Mouse (Mus musculus): Measurements from ENCODE around the gene Arntl2. TPM values are rescaled to one million over a fixed set of nuclear protein-coding genes. Genes with fewer than 3 reads are reported as not detected.

Arntl2 gene
- polyA plus RNA-seq, 1 experiment from 2014 or later: 6.2 TPM

DNA sequence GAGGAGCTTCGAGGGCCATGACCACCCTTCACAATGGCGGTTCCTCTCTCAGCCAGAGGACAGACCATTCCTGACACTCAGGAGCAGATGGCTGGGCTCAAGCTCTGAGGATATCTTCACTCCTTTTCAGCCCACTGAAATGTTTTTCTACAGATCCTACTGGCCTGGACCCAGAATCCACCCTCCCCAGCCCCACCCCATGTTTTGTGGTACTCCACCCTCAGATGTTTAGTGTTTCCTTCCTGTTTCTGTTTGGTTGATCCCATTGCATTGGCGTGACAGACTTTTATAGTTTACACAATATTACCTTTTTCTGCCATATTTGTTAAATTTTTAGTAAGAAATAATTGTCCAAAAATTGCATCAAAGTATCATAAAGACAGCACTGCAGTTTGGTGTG, 38.5 kb downstream of the Arntl2 start:
- Histone ChIP-seq H3K4me3 (ENCODE audit: low read depth, low read length) (no peak overlapping the region), H3K4me1 (ENCODE audit: insufficient read depth) (no peaks in the 10 kb centered on the region), H3K4me2 (no peak overlapping the region), H3K27ac (ENCODE audit: low read depth) (no peak overlapping the region), H3K36me3 (ENCODE audit: insufficient read depth) (0 out of 2 replicates have a peak, but pooled peaks cover 7% of the 10 kb centered on the region), H3K9me3 (ENCODE audit: low read depth, low read length) (no peaks in the 10 kb centered on the region), H3K27me3 (ENCODE audit: insufficient read depth, low read length) (no peaks in the 10 kb centered on the region), H3K9ac (no peak overlapping the region)
- ATAC-seq (ENCODE audit: insufficient read depth) (peak; percentile 2; the same call in 1 of the 2 replicates), DNase-seq (no peak)
- 63% methylated on average over 3 of the region's 3 CpGs for WGBS
- no peak for TF ChIP-seq CTCF (IDR thresholded peaks at IDR 0.05; ENCODE audit: low read depth)

DNA sequence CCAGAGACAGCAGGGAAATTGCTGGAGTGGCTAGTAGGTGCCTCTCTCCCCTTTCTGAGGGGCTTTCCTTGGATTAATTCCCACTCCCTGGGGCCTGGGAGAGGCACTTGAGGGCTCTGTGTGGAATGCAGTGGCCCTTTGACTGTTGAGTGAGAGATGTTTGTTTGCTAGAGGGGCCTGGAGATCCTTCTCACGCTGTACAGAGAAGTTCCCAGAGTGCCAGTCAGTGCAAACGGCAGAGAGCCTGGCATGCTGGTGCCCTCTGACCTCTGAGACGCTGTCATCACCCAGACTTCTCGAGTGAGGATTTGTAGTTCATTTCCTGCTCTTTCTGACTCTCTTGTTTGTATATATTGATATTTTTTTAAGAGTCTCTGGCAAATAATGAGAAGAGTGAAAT, 39.9 kb downstream of the Arntl2 start:
- peak overlapping the region; percentile 54; the same call in 1 of the 2 replicates for H3K27ac ChIP-seq (ENCODE audit: low read depth)
- ATAC-seq (ENCODE audit: insufficient read depth): peak; percentile 61; the same call in 1 of the 2 replicates
- no peak overlapping the region for H3K9ac ChIP-seq
- WGBS: 4% methylated on average over 4 of the region's 4 CpGs
- 0 out of 2 replicates have a peak, but pooled peaks cover 7% of the 10 kb centered on the region for H3K36me3 ChIP-seq (ENCODE audit: insufficient read depth)
- no peak overlapping the region for H3K4me2 ChIP-seq
- no peaks in the 10 kb centered on the region for H3K27me3 ChIP-seq (ENCODE audit: insufficient read depth, low read length)
- H3K4me1 ChIP-seq (ENCODE audit: insufficient read depth): no peaks in the 10 kb centered on the region
- H3K4me3 ChIP-seq (ENCODE audit: low read depth, low read length): no peak overlapping the region
- no peaks in the 10 kb centered on the region for H3K9me3 ChIP-seq (ENCODE audit: low read depth, low read length)
- DNase-seq: peak; percentile 44
- no peak for TF ChIP-seq CTCF (IDR thresholded peaks at IDR 0.05; ENCODE audit: low read depth)

DNA sequence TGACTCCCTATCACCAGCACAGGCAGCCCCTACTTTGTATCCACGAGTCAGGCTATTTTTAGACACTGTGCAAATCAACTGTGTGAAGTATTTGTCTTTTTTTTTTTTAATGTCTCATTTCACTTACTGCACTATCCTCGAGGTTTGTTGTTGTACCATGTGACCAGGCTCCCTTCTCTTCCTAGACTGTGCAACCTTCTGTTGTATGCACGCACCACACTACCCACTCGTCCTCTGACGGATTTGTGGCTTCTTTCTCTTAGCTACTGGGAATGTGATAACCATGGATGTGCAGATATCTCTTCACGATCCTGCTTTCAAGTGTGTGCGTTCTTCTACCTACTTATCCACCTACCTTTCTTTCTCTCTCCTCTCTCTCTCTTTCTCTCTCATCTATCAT, 41.5 kb downstream of the Arntl2 start:
- DNase-seq: no peak
- H3K4me1 ChIP-seq (ENCODE audit: insufficient read depth): no peaks in the 10 kb centered on the region
- no peak for TF ChIP-seq CTCF (IDR thresholded peaks at IDR 0.05; ENCODE audit: low read depth)
- WGBS: 61% methylated on average over 7 of the region's 7 CpGs
- no peak overlapping the region for H3K4me2 ChIP-seq
- no peaks in the 10 kb centered on the region for H3K9me3 ChIP-seq (ENCODE audit: low read depth, low read length)
- H3K27me3 ChIP-seq (ENCODE audit: insufficient read depth, low read length): no peaks in the 10 kb centered on the region
- no peak for ATAC-seq (ENCODE audit: insufficient read depth)
- H3K4me3 ChIP-seq (ENCODE audit: low read depth, low read length): no peak overlapping the region
- H3K27ac ChIP-seq (ENCODE audit: low read depth): no peak overlapping the region
- no peaks in the 10 kb centered on the region for H3K36me3 ChIP-seq (ENCODE audit: insufficient read depth)
- no peak overlapping the region for H3K9ac ChIP-seq

DNA sequence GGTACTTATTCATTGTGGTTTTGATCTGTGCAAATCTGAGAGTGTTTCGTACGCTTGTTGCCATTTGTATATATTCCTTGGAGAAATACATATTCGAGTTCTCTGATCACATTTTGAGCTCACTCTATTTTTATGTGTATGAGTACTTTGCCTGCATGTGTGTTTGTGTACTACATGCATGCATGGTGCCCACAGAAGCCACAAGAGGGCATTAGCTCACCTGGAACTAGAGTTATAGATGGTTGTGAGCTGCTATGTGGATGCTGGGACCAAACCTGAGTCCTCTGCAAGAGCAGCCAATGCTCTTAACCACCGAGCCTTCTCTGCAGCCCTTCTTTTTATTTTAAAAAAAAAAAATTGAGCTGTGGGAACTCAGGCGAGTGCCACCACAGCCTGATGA, 42.5 kb downstream of the Arntl2 start:
- Histone ChIP-seq H3K9me3 (ENCODE audit: low read depth, low read length) (no peaks in the 10 kb centered on the region), H3K9ac (no peak overlapping the region), H3K36me3 (ENCODE audit: insufficient read depth) (no peaks in the 10 kb centered on the region), H3K4me1 (ENCODE audit: insufficient read depth) (no peaks in the 10 kb centered on the region), H3K27me3 (ENCODE audit: insufficient read depth, low read length) (no peaks in the 10 kb centered on the region), H3K27ac (ENCODE audit: low read depth) (no peak overlapping the region), H3K4me2 (no peak overlapping the region), H3K4me3 (ENCODE audit: low read depth, low read length) (no peak overlapping the region)
- DNase-seq: no peak
- 91% methylated on average over 5 of the region's 5 CpGs for WGBS
- ATAC-seq (ENCODE audit: insufficient read depth): no peak
- TF ChIP-seq CTCF (IDR thresholded peaks at IDR 0.05; ENCODE audit: low read depth): no peak

DNA sequence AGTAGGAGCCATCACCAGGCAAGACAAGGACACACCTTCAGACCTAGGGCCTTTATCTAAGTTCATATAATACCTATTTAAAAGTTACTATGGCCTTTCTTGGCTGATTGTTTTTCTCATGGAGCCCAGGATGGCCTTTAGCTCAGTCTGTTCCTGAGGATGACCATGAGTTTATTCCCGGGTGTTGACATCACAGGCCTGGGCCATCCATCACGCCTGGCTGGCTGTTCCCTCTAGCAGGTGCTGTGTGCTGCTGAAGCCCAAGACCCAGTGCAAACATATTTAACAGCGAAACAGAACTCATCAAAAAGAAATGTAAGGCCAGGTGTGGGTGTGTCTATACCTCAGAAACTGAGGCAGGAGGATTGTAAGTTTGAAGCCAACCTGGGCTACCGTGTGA, 43.0 kb downstream of the Arntl2 start:
- no peak overlapping the region for H3K4me3 ChIP-seq (ENCODE audit: low read depth, low read length)
- H3K4me1 ChIP-seq (ENCODE audit: insufficient read depth): no peaks in the 10 kb centered on the region
- WGBS: 70% methylated on average over 4 of the region's 4 CpGs
- no peak overlapping the region for H3K9ac ChIP-seq
- no peak overlapping the region for H3K27ac ChIP-seq (ENCODE audit: low read depth)
- TF ChIP-seq CTCF (IDR thresholded peaks at IDR 0.05; ENCODE audit: low read depth): no peak
- H3K9me3 ChIP-seq (ENCODE audit: low read depth, low read length): no peaks in the 10 kb centered on the region
- no peak overlapping the region for H3K4me2 ChIP-seq
- no peak for ATAC-seq (ENCODE audit: insufficient read depth)
- H3K27me3 ChIP-seq (ENCODE audit: insufficient read depth, low read length): no peaks in the 10 kb centered on the region
- H3K36me3 ChIP-seq (ENCODE audit: insufficient read depth): no peaks in the 10 kb centered on the region
- DNase-seq: no peak

DNA sequence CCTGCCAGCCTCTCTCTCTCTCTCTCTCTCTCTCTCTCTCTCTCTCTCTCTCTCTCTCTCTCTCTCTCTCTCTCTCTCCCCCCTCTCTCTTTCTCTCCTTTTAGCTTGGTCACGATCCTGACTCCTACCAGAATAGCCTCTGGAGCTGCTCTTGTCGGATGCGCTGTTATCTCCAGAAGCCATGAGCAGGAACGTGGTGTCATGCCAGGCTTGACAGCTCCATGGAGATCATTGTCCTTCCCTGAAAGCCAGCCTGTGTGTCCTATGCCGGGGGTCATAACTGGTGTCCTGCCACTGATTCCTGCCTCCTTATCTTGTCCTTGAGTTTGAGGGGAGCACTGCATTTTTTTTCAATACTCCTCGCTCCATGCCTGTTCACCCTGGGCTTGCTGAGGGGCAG, 49.0 kb downstream of the Arntl2 start:
- WGBS: 72% methylated on average over 6 of the region's 6 CpGs
- Histone ChIP-seq H3K4me2 (no peak overlapping the region), H3K9ac (no peak overlapping the region), H3K9me3 (ENCODE audit: low read depth, low read length) (no peaks in the 10 kb centered on the region), H3K4me1 (ENCODE audit: insufficient read depth) (no peaks in the 10 kb centered on the region), H3K4me3 (ENCODE audit: low read depth, low read length) (no peak overlapping the region), H3K27me3 (ENCODE audit: insufficient read depth, low read length) (no peaks in the 10 kb centered on the region), H3K36me3 (ENCODE audit: insufficient read depth) (no peaks in the 10 kb centered on the region), H3K27ac (ENCODE audit: low read depth) (no peak overlapping the region)
- TF ChIP-seq CTCF (IDR thresholded peaks at IDR 0.05; ENCODE audit: low read depth): no peak
- ATAC-seq (ENCODE audit: insufficient read depth) (no peak), DNase-seq (no peak)

DNA sequence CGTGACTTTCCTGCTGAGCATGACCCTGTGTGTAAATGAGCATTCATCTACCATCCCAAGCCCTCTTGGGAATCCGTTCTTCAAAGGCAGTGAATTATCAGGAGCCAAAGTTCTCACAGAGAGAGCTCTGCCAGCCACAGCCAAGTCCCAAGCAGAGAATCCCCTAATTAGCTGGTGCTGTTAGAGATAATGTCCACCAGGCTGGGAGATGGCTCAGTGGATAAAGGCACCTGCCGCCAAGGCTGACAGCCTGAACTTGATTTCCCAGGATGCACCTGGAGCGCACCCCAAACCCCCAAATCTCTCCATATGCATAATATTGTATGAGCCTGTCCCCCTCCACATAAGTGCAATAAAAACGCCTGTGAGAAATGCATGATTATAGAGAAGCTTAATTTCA, 49.5 kb downstream of the Arntl2 start:
- no peak for ATAC-seq (ENCODE audit: insufficient read depth)
- no peak for TF ChIP-seq CTCF (IDR thresholded peaks at IDR 0.05; ENCODE audit: low read depth)
- WGBS: 78% methylated on average over 5 of the region's 5 CpGs

More for the DNA sequence above, 49.5 kb downstream of the Arntl2 start:
- no peaks in the 10 kb centered on the region for H3K4me1 ChIP-seq (ENCODE audit: insufficient read depth)
- H3K36me3 ChIP-seq (ENCODE audit: insufficient read depth): no peaks in the 10 kb centered on the region
- no peaks in the 10 kb centered on the region for H3K9me3 ChIP-seq (ENCODE audit: low read depth, low read length)
- no peak overlapping the region for H3K27ac ChIP-seq (ENCODE audit: low read depth)
- no peak overlapping the region for H3K9ac ChIP-seq
- H3K27me3 ChIP-seq (ENCODE audit: insufficient read depth, low read length): no peaks in the 10 kb centered on the region
- DNase-seq: no peak
- H3K4me3 ChIP-seq (ENCODE audit: low read depth, low read length): no peak overlapping the region
- H3K4me2 ChIP-seq: no peak overlapping the region

Measured in lung, embryonic 14.5 days (tissue).